Mouse (Mus musculus) erythroid progenitor cell, adult 5-6 weeks (primary cell): ENCODE results near the gene Ahctf1. TPM values are rescaled to one million over a fixed set of nuclear protein-coding genes. Genes with fewer than 3 reads are reported as not detected.

Experiments
- ATAC-seq: replicated peaks from 2 replicates; pipeline ENCODE4 v1.8.0; 2016; ENCODE audit warnings: moderate number of reproducible peaks, mild to moderate bottlenecking, moderate TSS enrichment, inconsistent platforms; ENCODE audit not compliant: poor library complexity, low FRiP score, severe bottlenecking
- total RNA-seq, 2 experiments: library from RNA; stranded (forward) in 1 of 2; stranded (reverse) in 1 of 2; fragments of 150-400 nt in 1 of 2; fragments of 186-747, 209-891 nt in 1 of 2; gene quantifications; 2 replicates each; pipeline versions ENCODE4 v1.2.3 to v1.2.4; 2015 to 2017; ENCODE audit warnings: low replicate concordance in 2 of 2

Gene Ahctf1
- total RNA-seq, 2 experiments from 2014 or later: 152 to 160 TPM

- ATAC-seq: no peak
Measured at GRCm38 (mm10) chr1:179807468-179807867, 4.0 kb upstream of the Ahctf1 start.

GRCm38 (mm10) chr1:179805751-179806150 lies 2.3 kb upstream of the Ahctf1 start:
- no peak for ATAC-seq

GRCm38 (mm10) chr1:179804140-179804881 lies 831 bp upstream of the Ahctf1 start:
- ATAC-seq: peak; percentile 49

- ATAC-seq: peak; percentile 47
Measured at GRCm38 (mm10) chr1:179802610-179803512, 619 bp downstream of the Ahctf1 start, which contains the start of gene Gm10518. Gene Gm10518 (plus strand): TSS chr1:179803376.

- ATAC-seq: no peak
Measured at GRCm38 (mm10) chr1:179798794-179799193, 4.7 kb downstream of the Ahctf1 start.

GRCm38 (mm10) chr1:179787281-179787680 lies 16.2 kb downstream of the Ahctf1 start:
- no peak for ATAC-seq

GRCm38 (mm10) chr1:179785502-179785901 lies 18.0 kb downstream of the Ahctf1 start:
- no peak for ATAC-seq

- ATAC-seq: no peak
Measured at GRCm38 (mm10) chr1:179784098-179784497, 19.4 kb downstream of the Ahctf1 start.

GRCm38 (mm10) chr1:179776831-179777230 lies 26.6 kb downstream of the Ahctf1 start:
- ATAC-seq: no peak

GRCm38 (mm10) chr1:179760553-179760952 lies 42.9 kb downstream of the Ahctf1 start:
- ATAC-seq: no peak

GRCm38 (mm10) chr1:179760086-179760485 lies 43.4 kb downstream of the Ahctf1 start:
- ATAC-seq: no peak

- no peak for ATAC-seq
Measured at GRCm38 (mm10) chr1:179756477-179756876, 47.0 kb downstream of the Ahctf1 start.

GRCm38 (mm10) chr1:179753006-179753405 lies 50.5 kb downstream of the Ahctf1 start:
- ATAC-seq: no peak

GRCm38 (mm10) chr1:179752276-179752675 lies 51.2 kb downstream of the Ahctf1 start:
- no peak for ATAC-seq

- ATAC-seq: no peak
Measured at GRCm38 (mm10) chr1:179745171-179745570, 58.3 kb downstream of the Ahctf1 start, which contains the start of gene Kif28. Gene Kif28 (minus strand): TSS chr1:179745271.

GRCm38 (mm10) chr1:179743593-179744193 lies 59.8 kb downstream of the Ahctf1 start:
- ATAC-seq: 0 out of 2 replicates have a peak, but pooled peaks have one; percentile 15

- no peak for ATAC-seq
Measured at GRCm38 (mm10) chr1:179736483-179736882, 67.0 kb downstream of the Ahctf1 start.

- peak; percentile 70 for ATAC-seq
Measured at GRCm38 (mm10) chr1:179734500-179735474, 68.7 kb downstream of the Ahctf1 start.

GRCm38 (mm10) chr1:179731391-179731790 lies 72.1 kb downstream of the Ahctf1 start:
- ATAC-seq: no peak
